Mouse (Mus musculus): Measurements from ENCODE around the gene Actbl2.

- TF ChIP-seq POLR2AphosphoS2 (IDR thresholded peaks at IDR 0.05; ENCODE audit: insufficient read length, low read depth) (no peak), REST (IDR thresholded peaks at IDR 0.05; ENCODE audit: insufficient read depth, insufficient read length) (no peak), TCF3 (IDR thresholded peaks at IDR 0.05; ENCODE audit: insufficient read length, low read depth) (no peak), CEBPB (IDR thresholded peaks at IDR 0.05; ENCODE audit: insufficient read depth, poor library complexity, severe bottlenecking) (no peak), E2F4 (IDR thresholded peaks at IDR 0.05; ENCODE audit: insufficient read depth) (no peak)
Measured at GRCm38 (mm10) chr13:111265231-111266000, 10.6 kb downstream of the Actbl2 start.
